Mouse (Mus musculus) T-cell, adult 2 months (primary cell): Measurements from ENCODE around the gene Ccnjl.

Source experiments
- DNase-seq: peaks from one replicate; pipeline ENCODE4 v3.0.0; 2022; ENCODE audit warnings: low spot score

Gene Ccnjl

GRCm38 (mm10) chr11:43626300-43626926 is 97.8 kb downstream of the Ccnjl start:
- DNase-seq: peak; percentile 6

GRCm38 (mm10) chr11:43626927-43627645 is 98.5 kb downstream of the Ccnjl start:
- DNase-seq: no peak

- DNase-seq: no peak
These were observed 103.1 kb downstream of the Ccnjl start for GRCm38 (mm10) chr11:43631645-43632044.

- DNase-seq: no peak
These were observed 104.0 kb downstream of the Ccnjl start for GRCm38 (mm10) chr11:43632566-43632965.

GRCm38 (mm10) chr11:43633165-43633564 is 104.6 kb downstream of the Ccnjl start:
- no peak for DNase-seq

- no peak for DNase-seq
These were observed 105.2 kb downstream of the Ccnjl start for GRCm38 (mm10) chr11:43633658-43634401.
